Mouse (Mus musculus) lung, postnatal 0 days (tissue): Measurements from ENCODE around the gene Psmc2.

Experiments
- CTCF ChIP-seq: IDR thresholded peaks from 2 replicates; pipeline ENCODE4 v1.5.1; 2016; ENCODE audit warnings: antibody characterized with exemption, mild to moderate bottlenecking
- EP300 ChIP-seq: IDR thresholded peaks from 2 replicates; pipeline ENCODE4 v1.6.1; 2016; ENCODE audit warnings: antibody characterized with exemption, mild to moderate bottlenecking, control low read depth

- TF ChIP-seq CTCF (no peak), EP300 (no peak)
Observed at GRCm38 (mm10) chr5:21803691-21804188, 18.7 kb downstream of the Psmc2 start.
